Mouse (Mus musculus) forebrain, embryonic 13.5 days (tissue): ENCODE data around the gene Jakmip3. TPM values are rescaled to one million over a fixed set of nuclear protein-coding genes. Genes with fewer than 3 reads are reported as not detected.

Experiments
- ATAC-seq: fragments of 200-750 bp; cut with Nextera tagmentation; 2 replicates; pipeline ENCODE4 v1.8.0; 2017
- H3K27ac ChIP-seq: fragments of 300-500 bp; sonication (generic); 2 replicates; pipeline ENCODE4 v1.5.1; 2015; ENCODE audit warnings: inconsistent platforms, mild to moderate bottlenecking, moderate library complexity
- H3K27me3 ChIP-seq: fragments of 300-500 bp; sonication (generic); 2 replicates; pipeline ENCODE4 v1.6.1; 2015; ENCODE audit warnings: mild to moderate bottlenecking, inconsistent platforms
- H3K36me3 ChIP-seq: fragments of 300-500 bp; sonication (generic); 2 replicates; pipeline ENCODE4 v1.6.1; 2015; ENCODE audit warnings: mild to moderate bottlenecking, inconsistent platforms; ENCODE audit not compliant: poor library complexity, severe bottlenecking
- H3K4me1 ChIP-seq: fragments of 300-500 bp; sonication (generic); 2 replicates; pipeline ENCODE4 v1.6.1; 2015; ENCODE audit warnings: inconsistent platforms
- H3K4me2 ChIP-seq: fragments of 300-500 bp; sonication (generic); 2 replicates; pipeline ENCODE4 v1.6.1; 2015; ENCODE audit warnings: inconsistent platforms, mild to moderate bottlenecking, moderate library complexity
- H3K4me3 ChIP-seq: fragments of 300-500 bp; sonication (generic); 2 replicates; pipeline ENCODE4 v1.5.1; 2015; ENCODE audit warnings: mild to moderate bottlenecking, inconsistent platforms
- H3K9ac ChIP-seq: fragments of 300-500 bp; sonication (generic); 2 replicates; pipeline ENCODE4 v1.6.1; 2015; ENCODE audit warnings: mild to moderate bottlenecking, inconsistent platforms
- H3K9me3 ChIP-seq: fragments of 300-500 bp; sonication (generic); replicated peaks from 2 replicates; pipeline ENCODE4 v1.6.1; 2016; ENCODE audit warnings: inconsistent platforms
- WGBS: fragments of 180-500 bp; shearing (Covaris S2); methylation state at CpG from one replicate; pipeline ENCODE4 v1.1.7; 2015; 5-methylcytosine and 5-hydroxymethylcytosine counted together
- polyA plus RNA-seq: library from polyadenylated mRNA; unstranded; fragments of >200 nt; fragmentation: Nextera tagmentation; extraction: Ambion mirVana; gene quantifications from 2 replicates; pipeline ENCODE4 v1.2.1, GENCODE M21; 2015

Gene Jakmip3
- 0.41 and 1.0 TPM in 2 replicates for polyA plus RNA-seq

DNA sequence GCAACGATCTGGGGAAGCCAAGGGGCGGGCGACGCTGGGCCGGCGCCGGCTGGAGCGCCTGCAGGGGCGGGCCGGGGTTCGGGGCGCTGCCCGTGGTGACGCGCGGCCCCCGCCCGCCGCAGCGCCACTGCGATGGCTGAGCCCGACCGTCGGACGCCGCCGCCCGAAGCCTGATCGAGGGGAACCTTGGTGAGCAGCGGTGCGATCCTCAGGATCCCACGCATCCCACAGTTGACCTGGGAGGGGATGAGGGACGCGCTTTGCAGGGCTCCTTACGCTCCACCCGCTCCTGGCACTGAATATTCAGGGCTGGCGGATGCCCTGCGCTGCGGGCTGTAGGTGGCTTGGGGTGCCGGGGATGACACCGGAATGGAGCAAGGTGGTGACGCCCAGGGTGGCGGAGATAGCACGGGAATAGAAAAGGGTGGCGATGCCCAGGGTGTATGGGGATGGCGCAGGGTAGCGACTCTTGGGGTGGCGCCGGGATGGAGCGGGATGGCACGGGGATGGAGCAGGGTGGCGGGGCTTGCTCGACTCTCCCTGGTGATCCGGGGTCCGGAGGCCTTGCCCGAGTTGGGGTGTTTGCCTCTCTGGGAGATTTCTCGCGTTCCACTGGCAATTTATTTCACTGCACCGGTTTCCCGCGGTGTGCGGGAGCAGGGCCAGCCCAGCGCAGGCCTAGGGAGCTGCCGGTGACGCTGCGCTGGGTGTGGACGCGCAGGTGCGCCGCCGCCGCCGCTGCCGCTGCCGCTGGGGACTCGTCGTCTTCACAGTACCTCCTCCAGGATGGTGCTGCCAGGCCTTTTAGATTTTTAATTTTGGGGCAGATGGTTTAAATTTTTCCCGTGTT, at the start of gene Jakmip3:
Jakmip3 (plus strand) TSS at position 119 of the 850 bp plus-strand sequence.
- peak within 1 kb of the TSS; percentile 47 for H3K4me3 ChIP-seq
- peaks cover 12% of the 10 kb centered on the region for H3K4me1 ChIP-seq
- peaks cover 72% of the 10 kb centered on the region for H3K27me3 ChIP-seq
- H3K9me3 ChIP-seq: no peaks in the 10 kb centered on the region
- no peak within 1 kb of the TSS for H3K27ac ChIP-seq
- under 1% methylated on average over 78 of the region's 78 CpGs for WGBS
- peak within 1 kb of the TSS; percentile 82 for H3K4me2 ChIP-seq
- no peaks in the 10 kb centered on the region for H3K36me3 ChIP-seq
- peak within 1 kb of the TSS; percentile 66 for H3K9ac ChIP-seq
- ATAC-seq: peak; percentile 38; the same call in 1 of the 2 replicates

DNA sequence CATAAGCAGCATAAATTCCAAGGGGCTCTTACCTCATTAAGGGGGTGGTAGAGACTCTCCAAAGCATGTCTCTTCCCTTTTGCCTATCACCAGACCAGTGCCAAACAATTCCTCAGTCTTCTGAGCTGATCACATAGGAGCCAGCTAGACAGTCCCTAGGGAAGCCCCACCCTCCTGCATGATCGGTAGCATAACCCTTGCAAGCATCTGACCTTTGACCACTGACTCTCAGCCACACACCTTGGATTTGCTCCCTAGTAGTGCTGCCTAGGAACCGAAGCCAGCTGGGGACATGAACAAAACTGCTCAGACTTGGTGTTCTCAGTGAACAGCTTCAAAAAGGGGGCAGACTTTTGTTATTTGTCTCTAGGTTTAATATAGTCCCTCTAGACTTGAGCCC, 42.4 kb upstream of the Jakmip3 start:
- H3K27ac ChIP-seq: no peak overlapping the region
- 84% methylated on average over 2 of the region's 2 CpGs for WGBS
- no peak overlapping the region for H3K4me2 ChIP-seq
- ATAC-seq: no peak
- H3K27me3 ChIP-seq: no peaks in the 10 kb centered on the region
- no peaks in the 10 kb centered on the region for H3K4me1 ChIP-seq
- no peak overlapping the region for H3K9ac ChIP-seq
- H3K4me3 ChIP-seq: no peak overlapping the region
- no peaks in the 10 kb centered on the region for H3K9me3 ChIP-seq
- H3K36me3 ChIP-seq: peaks cover 33% of the 10 kb centered on the region

DNA sequence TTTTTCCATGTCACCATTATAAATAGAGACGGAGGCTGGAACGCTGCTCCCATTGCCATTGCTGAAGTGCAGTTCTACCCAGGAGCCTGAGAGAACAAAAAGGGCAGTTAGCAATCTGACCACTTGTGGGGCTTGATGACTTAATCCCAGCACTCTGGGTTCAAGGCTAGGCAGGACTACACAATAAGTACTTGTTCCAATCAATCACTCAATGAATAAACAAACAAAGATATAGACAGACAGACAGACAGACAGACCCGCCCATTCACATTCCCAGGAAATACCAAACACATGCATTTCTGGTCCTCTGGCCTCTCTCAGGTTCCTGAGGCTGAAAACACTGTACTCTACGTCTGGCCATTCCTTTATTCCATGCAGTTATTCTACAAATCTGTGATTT, 41.8 kb upstream of the Jakmip3 start:
- H3K9me3 ChIP-seq: no peaks in the 10 kb centered on the region
- H3K27ac ChIP-seq: no peak overlapping the region
- H3K36me3 ChIP-seq: peaks cover 31% of the 10 kb centered on the region
- no peak overlapping the region for H3K9ac ChIP-seq
- no peak overlapping the region for H3K4me2 ChIP-seq
- H3K4me1 ChIP-seq: no peaks in the 10 kb centered on the region
- WGBS: 82% methylated on average over 4 of the region's 4 CpGs
- no peaks in the 10 kb centered on the region for H3K27me3 ChIP-seq
- ATAC-seq: no peak
- no peak overlapping the region for H3K4me3 ChIP-seq

DNA sequence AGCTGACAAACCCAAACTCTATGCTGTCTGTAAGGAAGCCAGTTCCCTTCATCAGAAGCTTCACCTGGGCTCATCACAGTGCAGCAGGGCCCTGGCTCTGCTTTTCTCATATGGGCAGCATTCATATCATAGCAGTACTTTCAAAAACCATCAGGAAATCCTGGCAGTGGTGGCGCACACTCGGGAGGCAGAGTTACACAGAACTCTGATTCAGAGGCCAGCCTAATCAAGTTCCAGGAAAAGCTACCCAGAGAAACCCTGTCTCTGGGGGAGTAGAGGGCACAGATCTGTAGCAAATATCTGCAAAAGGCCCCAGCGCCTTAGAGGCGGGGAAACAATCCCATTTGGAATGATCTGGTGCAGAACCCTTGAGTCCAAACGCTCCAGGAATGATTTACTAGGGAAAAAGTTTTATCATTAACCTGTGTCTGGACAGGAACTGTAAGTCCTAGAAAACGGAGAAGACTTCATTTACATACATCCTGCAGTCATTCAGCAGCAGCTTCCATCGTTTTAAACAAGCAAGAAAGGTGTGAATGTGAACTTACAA, 36.6 kb upstream of the Jakmip3 start:
- WGBS: 84% methylated on average over 7 of the region's 7 CpGs
- Histone ChIP-seq H3K36me3 (no peaks in the 10 kb centered on the region), H3K4me2 (no peak overlapping the region), H3K9me3 (no peaks in the 10 kb centered on the region), H3K27ac (no peak overlapping the region), H3K4me3 (no peak overlapping the region), H3K9ac (no peak overlapping the region), H3K27me3 (no peaks in the 10 kb centered on the region), H3K4me1 (peaks cover 20% of the 10 kb centered on the region)
- ATAC-seq: no peak

DNA sequence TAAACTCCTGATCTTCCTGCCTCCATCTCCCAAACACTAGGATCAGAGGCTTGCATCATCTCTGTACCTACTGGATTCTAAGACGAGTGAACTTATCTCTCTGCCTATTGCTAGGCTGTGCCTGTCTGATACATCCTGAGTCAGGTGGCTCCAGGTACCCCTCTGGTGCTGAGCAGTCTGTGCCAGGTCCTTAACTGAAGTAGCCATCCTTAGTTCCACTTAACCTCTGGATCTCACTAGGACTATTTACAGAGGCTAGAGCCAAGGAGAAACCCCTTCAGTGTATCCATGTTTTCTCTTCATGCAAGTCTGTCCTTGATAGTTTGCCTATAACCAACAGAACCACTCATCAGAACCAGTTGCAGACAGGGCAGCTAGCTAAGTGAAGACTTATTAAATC, 34.1 kb upstream of the Jakmip3 start:
- no peak for ATAC-seq
- H3K36me3 ChIP-seq: no peaks in the 10 kb centered on the region
- H3K27me3 ChIP-seq: 0 out of 2 replicates have a peak, but pooled peaks cover 5% of the 10 kb centered on the region
- H3K4me1 ChIP-seq: peaks cover 26% of the 10 kb centered on the region
- no peak overlapping the region for H3K4me3 ChIP-seq
- no peak overlapping the region for H3K9ac ChIP-seq
- peak overlapping the region; percentile 24 for H3K4me2 ChIP-seq
- no peaks in the 10 kb centered on the region for H3K9me3 ChIP-seq
- WGBS: 85% methylated on average over 1 of the region's 1 CpGs
- H3K27ac ChIP-seq: no peak overlapping the region

DNA sequence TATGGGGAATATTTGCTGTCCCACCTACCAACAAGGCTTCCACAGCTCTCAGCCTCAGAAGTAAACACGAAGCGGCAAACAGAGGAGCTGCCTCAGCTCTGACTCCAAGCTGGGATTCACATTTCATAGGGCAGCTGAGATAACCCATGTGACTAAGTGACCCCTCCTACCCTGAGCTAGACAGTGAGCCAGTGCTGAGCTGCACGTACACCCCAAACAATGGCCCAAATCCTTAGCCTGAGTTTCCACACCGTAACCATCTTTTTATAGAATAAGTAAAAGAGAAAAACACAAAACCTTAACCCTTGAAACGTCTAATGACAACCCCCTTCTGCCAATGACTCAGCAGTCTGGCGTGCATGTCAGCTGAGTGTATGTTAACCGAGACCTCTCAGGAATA, 33.5 kb upstream of the Jakmip3 start:
- no peak overlapping the region for H3K27ac ChIP-seq
- H3K36me3 ChIP-seq: no peaks in the 10 kb centered on the region
- peak overlapping the region; percentile 24 for H3K4me2 ChIP-seq
- peaks cover 26% of the 10 kb centered on the region for H3K4me1 ChIP-seq
- 0 out of 2 replicates have a peak, but pooled peaks cover 5% of the 10 kb centered on the region for H3K27me3 ChIP-seq
- WGBS: 11% methylated on average over 7 of the region's 7 CpGs
- no peak overlapping the region for H3K4me3 ChIP-seq
- H3K9me3 ChIP-seq: no peaks in the 10 kb centered on the region
- ATAC-seq: no peak
- H3K9ac ChIP-seq: no peak overlapping the region

DNA sequence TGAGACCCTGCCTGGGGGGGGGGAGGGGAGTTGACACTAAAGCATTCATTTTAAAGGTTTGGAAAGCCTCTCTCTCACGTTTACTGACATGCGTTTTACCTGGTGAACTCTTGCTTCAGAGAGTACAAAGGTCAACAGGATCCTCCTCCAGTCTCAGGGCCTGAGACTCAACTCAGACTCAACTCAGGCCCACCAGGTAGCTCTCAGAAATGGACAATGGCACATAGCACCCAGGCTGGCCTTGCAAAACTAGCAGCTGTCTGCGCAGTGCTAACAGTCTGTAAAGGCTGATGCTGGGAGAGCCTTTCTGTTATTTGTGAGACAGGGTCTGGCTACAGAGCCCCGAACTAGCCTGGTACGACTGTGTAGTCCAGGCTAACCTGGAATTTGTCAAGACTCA, 32.6 kb upstream of the Jakmip3 start:
- Histone ChIP-seq H3K4me1 (peaks cover 26% of the 10 kb centered on the region), H3K27me3 (0 out of 2 replicates have a peak, but pooled peaks cover 5% of the 10 kb centered on the region), H3K9ac (no peak overlapping the region), H3K4me3 (no peak overlapping the region), H3K4me2 (peak overlapping the region; percentile 85), H3K36me3 (no peaks in the 10 kb centered on the region), H3K27ac (no peak overlapping the region), H3K9me3 (no peaks in the 10 kb centered on the region)
- 62% methylated on average over 5 of the region's 5 CpGs for WGBS
- ATAC-seq: no peak

DNA sequence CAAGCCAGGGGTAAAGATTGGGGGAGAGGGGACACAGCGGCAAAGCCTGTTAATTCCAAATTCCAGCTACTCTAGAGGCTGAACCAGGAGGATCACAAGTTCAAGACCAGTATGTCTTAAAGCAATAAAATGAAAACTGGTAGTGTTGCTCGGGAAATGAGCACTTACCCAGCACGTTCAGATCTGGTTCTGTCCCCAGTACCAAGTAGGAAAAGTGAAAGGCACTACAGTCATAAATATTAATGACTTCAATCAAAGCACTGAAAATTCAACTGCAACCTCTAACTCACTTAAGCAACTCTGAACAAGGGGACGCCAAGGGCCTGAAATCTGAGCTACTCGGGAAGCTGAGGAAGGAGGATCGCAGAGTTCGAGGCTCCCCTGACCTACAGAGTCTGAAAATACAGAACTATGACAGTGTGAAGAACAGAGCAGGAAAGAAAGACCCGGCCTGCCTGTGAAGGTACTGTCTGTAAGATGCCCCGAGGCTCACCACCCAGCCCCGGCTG, 31.7 kb upstream of the Jakmip3 start:
- Histone ChIP-seq H3K4me3 (peak overlapping the region; percentile 75), H3K27me3 (0 out of 2 replicates have a peak, but pooled peaks cover 5% of the 10 kb centered on the region), H3K27ac (no peak overlapping the region), H3K4me1 (peaks cover 26% of the 10 kb centered on the region), H3K9ac (peak overlapping the region; percentile 80), H3K9me3 (no peaks in the 10 kb centered on the region), H3K4me2 (peak overlapping the region; percentile 85), H3K36me3 (no peaks in the 10 kb centered on the region)
- ATAC-seq: no peak
- 4% methylated on average over 10 of the region's 10 CpGs for WGBS

DNA sequence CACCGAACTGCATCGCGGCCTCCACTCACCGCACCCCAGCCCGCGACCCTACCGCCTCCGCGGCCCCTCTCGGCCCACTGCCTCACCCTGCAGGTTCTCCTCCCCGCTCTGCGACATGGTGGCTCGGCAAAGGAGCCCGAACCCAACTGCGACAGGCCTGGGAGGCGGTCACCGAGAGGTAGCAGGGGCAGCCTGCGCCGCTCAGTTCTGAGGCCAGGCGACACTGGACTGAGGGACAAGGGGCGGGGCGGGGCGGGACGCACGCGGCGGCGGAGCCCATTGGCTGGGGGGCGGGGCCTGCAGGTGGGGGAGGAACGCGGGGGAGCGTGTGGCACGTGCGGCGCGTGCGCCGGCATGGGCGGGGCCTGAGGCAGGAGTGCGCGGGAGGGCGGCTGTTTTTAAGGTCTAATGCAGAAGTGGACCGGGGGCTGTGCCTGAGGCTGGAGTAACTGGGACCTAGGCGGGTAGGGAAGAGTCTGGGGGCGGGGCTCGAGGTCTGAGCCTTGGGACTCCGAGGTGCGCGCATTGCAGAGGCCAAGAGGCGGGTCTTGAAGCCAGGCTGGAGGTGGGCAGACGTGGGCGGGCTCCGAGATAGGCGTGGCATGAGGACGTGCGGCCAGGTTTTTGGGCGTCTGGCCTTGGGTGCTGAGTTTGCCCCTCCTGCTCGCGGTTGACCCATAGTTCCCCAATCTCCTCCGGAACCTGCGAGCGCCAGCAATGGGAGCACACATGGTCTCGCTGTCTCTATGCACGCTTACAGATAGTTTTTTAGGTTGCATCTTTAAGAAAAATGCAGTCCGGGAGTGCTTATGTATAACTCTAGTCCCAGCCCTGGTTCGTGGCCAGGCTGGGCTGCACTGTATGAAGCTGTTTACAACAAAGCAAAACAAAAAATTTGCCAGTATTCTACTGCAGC, 31.0 kb upstream of the Jakmip3 start, which contains the start of gene Bnip3:
Bnip3 (minus strand) TSS at position 243 of the 916 bp plus-strand sequence.
- under 1% methylated on average over 65 of the region's 66 CpGs for WGBS
- H3K4me3 ChIP-seq: peak within 1 kb of the TSS; percentile 75
- ATAC-seq: peak; percentile 94
- no peaks in the 10 kb centered on the region for H3K36me3 ChIP-seq
- peak within 1 kb of the TSS; percentile 80 for H3K9ac ChIP-seq
- H3K27ac ChIP-seq: no peak within 1 kb of the TSS
- H3K9me3 ChIP-seq: no peaks in the 10 kb centered on the region
- peak within 1 kb of the TSS; percentile 85 for H3K4me2 ChIP-seq
- H3K27me3 ChIP-seq: 0 out of 2 replicates have a peak, but pooled peaks cover 5% of the 10 kb centered on the region
- peaks cover 26% of the 10 kb centered on the region for H3K4me1 ChIP-seq

DNA sequence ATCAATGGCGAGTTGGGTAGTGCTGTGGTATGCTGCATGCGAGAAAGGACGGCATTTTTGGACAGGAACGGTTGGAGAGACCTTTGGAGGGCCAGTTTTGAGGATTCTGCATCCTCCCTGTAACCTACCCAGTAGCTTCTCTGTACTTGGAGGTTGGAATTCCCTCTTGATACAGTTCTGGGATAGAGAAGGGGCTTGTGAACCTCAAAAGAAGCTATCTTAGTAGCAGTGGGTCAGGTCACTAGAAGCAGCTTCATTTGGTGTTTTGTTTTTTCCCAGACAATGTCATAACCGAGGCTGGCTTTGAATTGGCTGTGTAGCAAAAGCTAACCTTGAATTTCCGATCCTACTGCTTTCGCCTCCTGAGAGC, 30.4 kb upstream of the Jakmip3 start:
- Histone ChIP-seq H3K36me3 (no peaks in the 10 kb centered on the region), H3K4me1 (peaks cover 26% of the 10 kb centered on the region), H3K4me2 (peak overlapping the region; percentile 85), H3K9me3 (no peaks in the 10 kb centered on the region), H3K4me3 (peak overlapping the region; percentile 75), H3K27me3 (0 out of 2 replicates have a peak, but pooled peaks cover 5% of the 10 kb centered on the region), H3K9ac (peak overlapping the region; percentile 80), H3K27ac (no peak overlapping the region)
- ATAC-seq: no peak
- WGBS: 26% methylated on average over 7 of the region's 7 CpGs

DNA sequence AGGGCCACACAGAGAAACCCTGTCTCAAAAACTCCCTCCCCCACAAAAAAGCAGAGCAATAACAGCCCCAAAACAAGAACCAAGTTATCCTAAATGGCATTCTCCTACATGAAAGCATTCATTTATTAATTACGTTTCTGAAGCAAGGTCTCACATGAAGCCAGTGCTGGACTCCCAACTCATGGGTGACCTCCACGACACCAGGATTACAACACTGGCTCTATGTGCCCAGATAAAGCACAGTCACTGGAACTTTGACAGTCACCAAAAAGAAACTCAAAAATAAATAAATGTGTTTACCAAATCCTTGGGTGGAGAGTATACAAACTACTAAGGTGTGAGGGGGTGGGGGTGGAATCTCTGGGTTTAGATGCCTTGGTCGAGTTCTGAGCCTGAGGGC, 26.9 kb upstream of the Jakmip3 start:
- Histone ChIP-seq H3K4me3 (no peak overlapping the region), H3K4me2 (no peak overlapping the region), H3K4me1 (peaks cover 9% of the 10 kb centered on the region), H3K36me3 (no peaks in the 10 kb centered on the region), H3K27me3 (0 out of 2 replicates have a peak, but pooled peaks cover 5% of the 10 kb centered on the region), H3K9me3 (no peaks in the 10 kb centered on the region), H3K9ac (no peak overlapping the region), H3K27ac (no peak overlapping the region)
- WGBS: 75% methylated on average over 3 of the region's 3 CpGs
- no peak for ATAC-seq
